In the genomic region with DNA sequence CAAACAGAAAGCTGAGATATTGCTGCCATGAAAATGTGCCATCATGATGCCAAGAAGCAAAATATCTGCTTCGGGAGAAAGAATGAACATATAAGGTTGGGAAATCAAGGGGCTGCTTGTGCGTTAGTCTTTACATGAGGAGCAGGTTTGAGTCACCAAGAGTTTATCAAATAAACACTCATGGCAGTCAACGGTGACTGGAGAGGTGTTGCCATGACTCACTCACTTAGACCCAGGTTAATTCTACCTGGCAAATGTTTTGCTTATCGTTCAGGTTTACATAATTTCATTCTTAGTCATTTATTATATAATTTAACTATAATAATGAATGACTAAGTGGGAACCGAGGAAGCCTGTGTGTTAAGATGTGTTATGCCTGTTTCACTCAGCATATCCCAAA, we compare ENCODE assay signal across 16 mouse cellular contexts.
"Had no signal": no experiment of that assay in that cellular context is flagged by ENCODE, and none has a peak within 500 bp of the region (broad histone marks: within the 10 kb centered on the region; RNA-seq: fewer than 3 reads in every experiment).

No protein-coding gene starts in this region.

- H3K4me3 ChIP-seq: neural tube, embryonic 12.5 days; neural tube, embryonic 13.5 days; neural tube, embryonic 15.5 days; stomach, embryonic 15.5 days had no signal

- H3K4me2 ChIP-seq: neural tube, embryonic 12.5 days; neural tube, embryonic 13.5 days; neural tube, embryonic 15.5 days; stomach, embryonic 15.5 days had no signal

- H3K27ac ChIP-seq: neural tube, embryonic 12.5 days; neural tube, embryonic 13.5 days; neural tube, embryonic 15.5 days; stomach, embryonic 15.5 days had no signal

- H3K9me3 ChIP-seq: neural tube, embryonic 12.5 days; neural tube, embryonic 13.5 days; neural tube, embryonic 15.5 days; stomach, embryonic 15.5 days had no signal

- H3K9ac ChIP-seq: neural tube, embryonic 12.5 days; neural tube, embryonic 13.5 days; neural tube, embryonic 15.5 days; stomach, embryonic 15.5 days had no signal

- DNase-seq: retina, postnatal 1 day; right cerebral cortex, adult 18-20 months; right cerebral cortex, postnatal 14 days; right cerebral cortex, postnatal 25 days; right cerebral cortex, postnatal 4 days; spleen, adult 18-20 months; thymus, adult 18-20 months; thymus, adult 2 months; thymus, postnatal 14 days; thymus, postnatal 25 days; thymus, postnatal 36 days; thymus, postnatal 4 days had no signal

- H3K36me3 ChIP-seq: neural tube, embryonic 12.5 days; neural tube, embryonic 13.5 days; neural tube, embryonic 15.5 days; stomach, embryonic 15.5 days had no signal

- H3K27me3 ChIP-seq: neural tube, embryonic 12.5 days; neural tube, embryonic 13.5 days; neural tube, embryonic 15.5 days; stomach, embryonic 15.5 days had no signal

- H3K4me1 ChIP-seq: neural tube, embryonic 12.5 days; neural tube, embryonic 13.5 days; neural tube, embryonic 15.5 days; stomach, embryonic 15.5 days had no signal
